In the genomic region with DNA sequence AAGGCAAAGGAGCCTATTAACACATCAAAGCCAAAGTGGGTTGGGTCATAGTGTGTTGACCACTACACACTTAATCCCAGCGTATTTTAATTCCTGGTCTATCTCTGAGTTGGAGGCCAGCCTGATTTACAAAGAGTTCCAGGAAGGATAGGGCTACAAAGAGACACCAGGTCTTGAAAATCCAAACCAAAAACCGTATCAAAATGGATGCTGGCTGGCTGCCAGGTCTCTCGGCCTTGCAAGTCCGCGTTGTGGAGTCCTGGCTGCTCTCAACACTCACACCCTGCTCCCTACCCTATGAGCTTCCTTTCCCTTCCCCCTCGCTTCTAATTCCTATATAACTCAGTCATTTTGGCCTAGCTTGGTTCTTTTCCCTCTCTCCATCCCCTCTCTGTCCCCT, we compare ENCODE assay signal across 20 mouse cellular contexts. TPM values are rescaled to one million over a fixed set of nuclear protein-coding genes. Genes with fewer than 3 reads are reported as not detected.
DNase-seq lines count a peak whose midpoint lies in the region; ATAC-seq and TF ChIP-seq lines count a peak whose summit lies in the region.
"Had no signal": no experiment of that assay in that cellular context is flagged by ENCODE, and none has a peak within 500 bp of the region (broad histone marks: within the 10 kb centered on the region; RNA-seq: fewer than 3 reads in every experiment).

No protein-coding gene starts in this region.

- H3K4me1 ChIP-seq in forebrain, embryonic 14.5 days (ENCODE audit: control insufficient read depth, insufficient read depth, low read length) = no peaks in the 10 kb centered on the region
- H3K4me1 ChIP-seq in forebrain, embryonic 16.5 days (replicated peaks; ENCODE audit: control insufficient read depth, insufficient read depth, low read length) = no peaks in the 10 kb centered on the region
- no peaks in the 10 kb centered on the region for H3K4me1 ChIP-seq in lung, embryonic 14.5 days (ENCODE audit: insufficient read depth)
- peaks cover 6% of the 10 kb centered on the region for H3K4me1 ChIP-seq in ES-Bruce4 (ENCODE audit: control insufficient read depth, insufficient read depth, low read length)
- peaks cover 9% of the 10 kb centered on the region for H3K4me1 ChIP-seq in forebrain, embryonic 10.5 days
- H3K4me1 ChIP-seq: heart, embryonic 10.5 days; limb, embryonic 13.5 days; neural tube, embryonic 12.5 days had no signal

- TF ChIP-seq POLR2A in ES-Bruce4 (IDR thresholded peaks at IDR 0.05; ENCODE audit: insufficient read depth, low read length) = no peak

- peak; percentile 8 for DNase-seq in forebrain, embryonic 14.5 days (ENCODE audit: low spot score)
- peak; percentile 62 for DNase-seq in lung, embryonic 14.5 days
- DNase-seq in lung, adult 18-20 months = no peak
- peak; percentile 72 for DNase-seq in adrenal gland, postnatal 14 days
- no peak for DNase-seq in forebrain, embryonic 10.5 days (ENCODE audit: extremely low spot score, low spot score)
- DNase-seq: cerebellum, adult 9-10 months; gastrocnemius, postnatal 25 days; heart, postnatal 36 days; lung, postnatal 36 days; thymus, postnatal 4 days had no signal

- H3K4me3 ChIP-seq in forebrain, embryonic 14.5 days (ENCODE audit: low read depth, low read length) = no peak overlapping the region
- no peak overlapping the region for H3K4me3 ChIP-seq in forebrain, embryonic 16.5 days (replicated peaks; ENCODE audit: low read length)
- no peak overlapping the region for H3K4me3 ChIP-seq in lung, embryonic 14.5 days (ENCODE audit: low read depth, low read length)
- no peak overlapping the region for H3K4me3 ChIP-seq in ES-Bruce4 (ENCODE audit: low read depth, low read length)
- H3K4me3 ChIP-seq in forebrain, embryonic 10.5 days = no peak overlapping the region
- H3K4me3 ChIP-seq: erythroblast, embryonic 14.5 days; heart, embryonic 10.5 days; left cerebral cortex, adult 2 months; limb, embryonic 13.5 days; neural tube, embryonic 12.5 days had no signal

- H3K4me2 ChIP-seq in forebrain, embryonic 14.5 days (ENCODE audit: low read length) = no peak overlapping the region
- no peak overlapping the region for H3K4me2 ChIP-seq in forebrain, embryonic 16.5 days (ENCODE audit: low read length)
- H3K4me2 ChIP-seq in lung, embryonic 14.5 days = no peak overlapping the region
- H3K4me2 ChIP-seq: limb, embryonic 13.5 days; neural tube, embryonic 12.5 days had no signal

- no peaks in the 10 kb centered on the region for H3K27me3 ChIP-seq in forebrain, embryonic 14.5 days (replicated peaks; ENCODE audit: control insufficient read depth, insufficient read depth, low read length)
- H3K27me3 ChIP-seq in forebrain, embryonic 16.5 days (replicated peaks; ENCODE audit: control insufficient read depth, insufficient read depth, low read length) = no peaks in the 10 kb centered on the region
- no peaks in the 10 kb centered on the region for H3K27me3 ChIP-seq in lung, embryonic 14.5 days (ENCODE audit: insufficient read depth, low read length)
- no peaks in the 10 kb centered on the region for H3K27me3 ChIP-seq in ES-Bruce4 (ENCODE audit: control insufficient read depth, insufficient read depth, low read length, poor library complexity, severe bottlenecking)
- no peaks in the 10 kb centered on the region for H3K27me3 ChIP-seq in forebrain, embryonic 10.5 days (ENCODE audit: poor library complexity, severe bottlenecking)
- H3K27me3 ChIP-seq: limb, embryonic 13.5 days; neural tube, embryonic 12.5 days had no signal

- no peak for TF ChIP-seq EP300 in ES-Bruce4 (IDR thresholded peaks at IDR 0.05; ENCODE audit: insufficient read depth, low read depth, low read length)

- no peak overlapping the region for H3K9ac ChIP-seq in forebrain, embryonic 14.5 days (ENCODE audit: low read length)
- no peak overlapping the region for H3K9ac ChIP-seq in forebrain, embryonic 16.5 days (replicated peaks; ENCODE audit: low read depth, low read length)
- no peak overlapping the region for H3K9ac ChIP-seq in lung, embryonic 14.5 days
- no peak overlapping the region for H3K9ac ChIP-seq in ES-Bruce4 (ENCODE audit: low read depth, poor library complexity, severe bottlenecking)
- H3K9ac ChIP-seq: limb, embryonic 13.5 days; neural tube, embryonic 12.5 days had no signal

- no peaks in the 10 kb centered on the region for H3K36me3 ChIP-seq in forebrain, embryonic 14.5 days (ENCODE audit: control insufficient read depth, insufficient read depth, low read length)
- H3K36me3 ChIP-seq in forebrain, embryonic 16.5 days (ENCODE audit: control insufficient read depth, insufficient read depth) = no peaks in the 10 kb centered on the region
- no peaks in the 10 kb centered on the region for H3K36me3 ChIP-seq in lung, embryonic 14.5 days (ENCODE audit: insufficient read depth)
- H3K36me3 ChIP-seq in ES-Bruce4 (ENCODE audit: control insufficient read depth, insufficient read depth, low read length, poor library complexity, severe bottlenecking) = no peaks in the 10 kb centered on the region
- H3K36me3 ChIP-seq in forebrain, embryonic 10.5 days (replicated peaks) = no peaks in the 10 kb centered on the region
- H3K36me3 ChIP-seq: heart, embryonic 10.5 days; limb, embryonic 13.5 days; neural tube, embryonic 12.5 days had no signal

- no peak for ATAC-seq in forebrain, embryonic 14.5 days
- ATAC-seq in forebrain, embryonic 16.5 days = no peak
- no peak for ATAC-seq in lung, embryonic 14.5 days (ENCODE audit: insufficient read depth)
- ATAC-seq: activated CD4-positive, CD25-positive, alpha-beta regulatory T cell, adult 4 months had no signal

- TF ChIP-seq CTCF in lung, embryonic 14.5 days (IDR thresholded peaks at IDR 0.05; ENCODE audit: low read depth) = no peak
- no peak for TF ChIP-seq CTCF in ES-Bruce4 (IDR thresholded peaks at IDR 0.05; ENCODE audit: low read depth, low read length)

- H3K27ac ChIP-seq in forebrain, embryonic 14.5 days (ENCODE audit: low read depth, low read length) = no peak overlapping the region
- no peak overlapping the region for H3K27ac ChIP-seq in forebrain, embryonic 16.5 days (ENCODE audit: low read length)
- H3K27ac ChIP-seq in lung, embryonic 14.5 days (ENCODE audit: low read depth) = no peak overlapping the region
- H3K27ac ChIP-seq in ES-Bruce4 (ENCODE audit: insufficient read depth, low read length) = peak overlapping the region; percentile 35; the same call in 1 of the 2 replicates
- no peak overlapping the region for H3K27ac ChIP-seq in forebrain, embryonic 10.5 days
- H3K27ac ChIP-seq: heart, embryonic 10.5 days; left cerebral cortex, adult 2 months; limb, embryonic 13.5 days; neural tube, embryonic 12.5 days; stomach, postnatal 0 days had no signal

- no peaks in the 10 kb centered on the region for H3K9me3 ChIP-seq in forebrain, embryonic 14.5 days (replicated peaks; ENCODE audit: control insufficient read depth, low read length)
- H3K9me3 ChIP-seq in forebrain, embryonic 16.5 days (ENCODE audit: control insufficient read depth, low read length) = no peaks in the 10 kb centered on the region
- no peaks in the 10 kb centered on the region for H3K9me3 ChIP-seq in lung, embryonic 14.5 days (ENCODE audit: low read depth, low read length)
- H3K9me3 ChIP-seq in ES-Bruce4 (replicated peaks; ENCODE audit: control insufficient read depth, insufficient read depth, low read length, poor library complexity, severe bottlenecking) = no peaks in the 10 kb centered on the region
- H3K9me3 ChIP-seq in forebrain, embryonic 10.5 days = no peaks in the 10 kb centered on the region
- H3K9me3 ChIP-seq: heart, embryonic 10.5 days; limb, embryonic 13.5 days; neural tube, embryonic 12.5 days had no signal

- WGBS in forebrain, embryonic 14.5 days = 33% methylated on average over 6 of the region's 6 CpGs
- WGBS in forebrain, embryonic 16.5 days = 26% methylated on average over 6 of the region's 6 CpGs
- 32% methylated on average over 6 of the region's 6 CpGs for WGBS in lung, embryonic 14.5 days
- 55% methylated on average over 6 of the region's 6 CpGs for WGBS in forebrain, embryonic 10.5 days

RNA-seq across cellular contexts. Expression of gene Tmem35b, which starts 15.0 kb away (rescaled TPM):
- 12.0 and 13.0 TPM in 2 replicates for polyA plus RNA-seq in forebrain, embryonic 14.5 days (2014; fragmentation: Nextera tagmentation; extraction: Ambion mirVana)
- 12.6 and 14.6 TPM in 2 replicates for polyA plus RNA-seq in forebrain, embryonic 16.5 days (2015; fragmentation: Nextera tagmentation; extraction: Ambion mirVana)
- polyA plus RNA-seq in lung, embryonic 14.5 days (2014; fragmentation: Nextera tagmentation; extraction: Ambion mirVana) = 13.1 and 14.9 TPM in 2 replicates
- 9.0 and 10.0 TPM in 2 replicates for polyA plus RNA-seq in ES-Bruce4 (2011; ENCODE audit: insufficient read depth, insufficient read length, low read depth, missing spikeins)
- total RNA-seq in adrenal gland, postnatal 14 days (2021) = 11.1 and 12.2 TPM in 2 replicates
- 13.4 and 13.5 TPM in 2 replicates for polyA plus RNA-seq in forebrain, embryonic 10.5 days (2016; fragmentation: Nextera tagmentation; extraction: Ambion mirVana)

RNA-seq across cellular contexts. Expression of gene Dlgap3, which starts 30.5 kb away (rescaled TPM):
- polyA plus RNA-seq in forebrain, embryonic 14.5 days (2014; fragmentation: Nextera tagmentation; extraction: Ambion mirVana) = 8.4 and 10.8 TPM in 2 replicates
- 7.7 and 8.3 TPM in 2 replicates for polyA plus RNA-seq in forebrain, embryonic 16.5 days (2015; fragmentation: Nextera tagmentation; extraction: Ambion mirVana)
- polyA plus RNA-seq in lung, embryonic 14.5 days (2014; fragmentation: Nextera tagmentation; extraction: Ambion mirVana) = 0.97 and 1.4 TPM in 2 replicates
- 7.4 and 9.5 TPM in 2 replicates for polyA plus RNA-seq in ES-Bruce4 (2011; ENCODE audit: insufficient read depth, insufficient read length, low read depth, missing spikeins)
- total RNA-seq in adrenal gland, postnatal 14 days (2021) = 6.7 and 6.8 TPM in 2 replicates
- polyA plus RNA-seq in forebrain, embryonic 10.5 days (2016; fragmentation: Nextera tagmentation; extraction: Ambion mirVana) = 1.0 and 1.2 TPM in 2 replicates
- polyA plus RNA-seq: activated CD4-positive, CD25-positive, alpha-beta regulatory T cell, adult 4 months; C2C12; erythroblast, embryonic 14.5 days had no signal

Comparison
In these comparisons a context has a peak if more than half of its experiments do, and no peak if none do; other contexts are left out.
1. DNase-seq: peak in forebrain, embryonic 14.5 days (single experiment), lung, embryonic 14.5 days (single experiment) and adrenal gland, postnatal 14 days (single experiment); none in lung, adult 18-20 months (0 of 2) and forebrain, embryonic 10.5 days (single experiment).